Mouse (Mus musculus) heart, adult 11 months (tissue): Measurements from ENCODE around the gene Xrcc3.

Experiments
- DNase-seq: peaks from one replicate; pipeline ENCODE4 v3.0.0; 2022

The Xrcc3 gene

DNA sequence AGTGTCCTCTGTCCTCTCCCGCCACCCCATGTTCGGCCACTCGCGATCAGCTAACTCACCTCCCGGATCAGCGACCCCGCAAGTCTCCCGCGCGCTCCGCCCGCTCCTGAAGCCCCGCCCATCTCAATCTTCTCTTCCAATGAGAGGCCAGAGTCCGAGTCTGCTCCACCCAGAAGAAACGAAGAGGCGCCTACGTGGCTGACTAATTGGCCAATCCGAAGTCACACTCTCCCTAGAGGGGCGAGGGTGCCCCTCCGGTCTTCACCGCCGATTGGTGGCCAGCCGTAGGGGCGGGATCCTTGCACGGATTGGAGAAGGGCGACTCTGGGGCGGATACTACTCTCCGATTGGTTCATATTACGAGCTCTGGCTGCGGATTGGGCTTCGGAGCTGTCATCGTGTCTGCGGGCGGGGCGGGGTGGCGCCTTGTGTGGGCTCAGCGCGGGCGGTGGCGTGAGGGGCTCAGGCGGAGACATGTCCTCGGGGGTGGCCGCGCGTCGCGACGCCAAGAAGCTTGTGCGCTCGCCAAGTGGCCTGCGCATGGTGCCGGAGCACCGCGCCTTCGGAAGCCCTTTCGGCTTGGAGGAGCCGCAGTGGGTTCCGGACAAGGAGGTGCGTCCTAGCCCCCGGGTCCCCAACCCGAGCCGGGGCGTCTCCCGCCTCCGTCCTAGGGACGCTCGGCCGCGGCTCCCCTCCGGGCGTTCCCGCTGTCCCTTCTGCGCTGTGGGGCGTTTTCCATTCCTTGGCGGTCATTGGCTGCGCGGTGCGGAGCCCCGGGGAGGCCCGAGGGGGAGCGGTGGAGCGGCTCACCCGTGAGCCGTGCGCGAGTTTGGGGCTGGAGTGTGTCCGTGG is at the start of gene Xrcc3, which contains the start of gene Zfyve21:
Xrcc3 (minus strand) TSS at position 108 of the 852 bp plus-strand sequence.
Zfyve21 (plus strand) TSS at position 405 of the 852 bp plus-strand sequence.
- peak; percentile 100 for DNase-seq

DNA sequence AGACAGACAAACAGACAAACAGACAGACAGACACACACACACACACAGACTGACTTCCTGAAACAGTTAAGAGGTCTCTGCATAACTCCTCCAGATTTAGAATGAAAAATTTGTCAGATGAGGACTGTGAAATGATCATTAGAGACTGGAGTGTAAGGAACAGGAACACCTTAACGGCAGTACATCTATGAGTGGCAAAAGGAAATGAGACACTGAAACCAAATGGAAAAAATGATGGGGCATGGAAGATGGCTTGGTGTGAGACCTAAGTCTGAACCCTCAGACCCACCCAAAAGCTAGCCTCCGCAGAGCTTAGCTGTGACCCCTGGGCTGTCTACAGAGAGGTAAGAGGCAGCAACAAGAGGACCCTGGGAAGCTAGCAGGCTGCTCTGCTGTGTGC is 41.8 kb upstream of the Xrcc3 start:
- DNase-seq, result no peak

GRCm38 (mm10) chr12:111853546-111853945 is 39.9 kb upstream of the Xrcc3 start:
- DNase-seq, result no peak

DNA sequence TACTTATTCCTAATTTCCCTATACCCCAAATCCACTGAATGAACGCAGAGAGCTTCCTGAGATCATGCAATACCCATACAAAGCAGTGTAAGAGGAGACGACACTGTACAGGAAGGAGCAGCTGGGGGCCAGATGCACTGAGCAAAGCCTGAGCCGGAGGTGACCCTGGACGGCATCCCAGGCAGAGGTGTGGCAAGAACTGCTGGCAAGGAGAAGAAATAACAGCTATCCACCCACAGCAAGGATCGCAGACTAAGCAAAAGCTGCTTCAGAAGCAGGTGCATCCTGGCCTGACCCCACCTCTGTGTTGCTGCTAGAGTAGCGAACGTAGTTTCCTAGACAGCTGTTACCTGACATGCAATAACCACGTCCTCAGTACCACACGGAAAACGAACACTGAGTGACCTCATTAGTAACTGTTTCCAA is 39.4 kb upstream of the Xrcc3 start:
- DNase-seq, result peak; percentile 97

- DNase-seq, result no peak
These were observed 38.1 kb upstream of the Xrcc3 start for GRCm38 (mm10) chr12:111851745-111852144.

GRCm38 (mm10) chr12:111851235-111851634 is 37.6 kb upstream of the Xrcc3 start:
- DNase-seq, result no peak

GRCm38 (mm10) chr12:111848300-111848798 is 34.7 kb upstream of the Xrcc3 start:
- DNase-seq, result peak; percentile 93

GRCm38 (mm10) chr12:111846815-111847214 is 33.1 kb upstream of the Xrcc3 start:
- no peak for DNase-seq

DNA sequence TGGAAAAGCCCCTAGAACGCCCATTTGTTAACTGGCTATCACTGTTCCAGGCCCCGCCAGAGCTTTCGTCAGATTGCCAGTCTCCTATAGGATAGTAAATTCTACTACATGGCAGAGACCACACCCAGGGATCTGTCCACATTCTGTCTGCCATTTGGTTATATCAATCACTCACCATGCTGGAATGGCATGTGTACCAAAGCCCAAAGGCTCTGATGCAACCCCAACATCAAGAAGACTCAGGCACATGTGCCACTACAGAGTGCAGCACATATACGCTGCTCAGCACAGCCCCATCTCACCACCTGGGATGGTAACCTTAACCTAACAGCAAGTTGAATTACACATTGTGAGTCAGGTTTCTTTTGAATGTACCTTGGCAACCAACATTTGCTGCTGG is 32.3 kb upstream of the Xrcc3 start:
- DNase-seq, result no peak

- no peak for DNase-seq
These were observed 29.8 kb upstream of the Xrcc3 start for GRCm38 (mm10) chr12:111843470-111843869.

DNA sequence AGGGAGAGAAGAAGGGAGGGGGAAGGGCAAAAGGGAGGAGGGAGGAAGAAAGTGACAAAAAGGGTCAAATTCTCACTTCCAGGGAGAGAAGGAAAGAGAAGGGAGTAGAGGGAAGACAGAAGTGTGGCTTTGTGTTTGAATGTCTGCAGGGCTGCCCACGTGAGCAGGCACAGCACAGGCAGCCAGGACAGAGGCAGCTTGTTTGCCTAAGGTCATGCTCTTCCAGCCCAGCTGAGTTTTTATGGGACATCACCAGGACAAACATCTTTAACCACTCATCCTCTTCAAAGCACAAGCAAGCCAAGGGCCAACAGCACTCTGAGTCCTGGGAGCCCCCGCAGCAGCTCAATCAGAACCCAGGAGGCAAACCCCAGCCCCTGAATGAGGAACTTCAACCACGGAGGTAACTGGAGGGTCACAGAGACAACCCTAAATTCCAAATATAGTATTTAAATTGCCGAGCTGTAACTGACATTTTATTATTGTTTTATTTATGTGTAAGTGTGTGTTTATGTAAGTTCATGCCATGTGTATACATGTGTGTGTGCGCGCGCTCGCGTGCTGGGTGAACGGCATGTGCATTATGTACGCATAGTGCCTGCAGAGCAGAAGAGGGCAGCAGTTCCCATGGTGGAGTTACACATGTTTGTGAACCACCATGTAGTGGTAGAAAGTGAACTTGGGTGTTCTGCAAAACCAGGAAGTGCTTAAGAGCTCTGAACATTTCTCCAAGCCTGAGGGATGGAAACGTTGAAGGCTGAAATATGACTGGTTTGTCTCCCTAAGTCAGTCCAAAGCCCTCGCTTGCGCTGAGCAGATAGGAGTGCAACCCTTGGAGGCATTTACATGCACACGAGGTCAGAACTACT is 29.1 kb upstream of the Xrcc3 start:
- peak; percentile 84 for DNase-seq

GRCm38 (mm10) chr12:111833457-111833856 is 19.8 kb upstream of the Xrcc3 start:
- DNase-seq, result peak; percentile 84

GRCm38 (mm10) chr12:111832643-111833042 is 19.0 kb upstream of the Xrcc3 start:
- DNase-seq, result no peak

GRCm38 (mm10) chr12:111830375-111830774 is 16.7 kb upstream of the Xrcc3 start:
- peak; percentile 86 for DNase-seq

GRCm38 (mm10) chr12:111829954-111830353 is 16.3 kb upstream of the Xrcc3 start:
- peak; percentile 86 for DNase-seq

DNA sequence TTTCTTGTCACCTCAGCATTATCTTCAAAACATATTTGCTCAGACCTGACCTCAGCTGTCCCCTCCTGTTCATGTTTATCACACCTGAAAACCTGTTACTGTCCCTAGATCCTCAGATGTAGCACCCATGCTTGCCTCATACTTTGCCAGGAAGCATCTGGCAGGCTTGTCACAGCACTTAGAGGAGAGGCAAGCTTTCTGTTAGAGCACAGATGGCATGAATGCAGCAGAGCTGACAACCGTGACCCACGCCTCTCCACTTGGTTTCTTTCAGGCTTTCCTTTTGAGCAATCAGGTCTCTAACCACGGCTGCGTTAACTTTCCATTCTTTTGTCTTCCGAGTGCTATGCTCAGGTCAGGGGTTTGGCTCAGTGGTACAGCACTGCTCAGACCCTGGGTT is 15.8 kb upstream of the Xrcc3 start:
- DNase-seq, result no peak

DNA sequence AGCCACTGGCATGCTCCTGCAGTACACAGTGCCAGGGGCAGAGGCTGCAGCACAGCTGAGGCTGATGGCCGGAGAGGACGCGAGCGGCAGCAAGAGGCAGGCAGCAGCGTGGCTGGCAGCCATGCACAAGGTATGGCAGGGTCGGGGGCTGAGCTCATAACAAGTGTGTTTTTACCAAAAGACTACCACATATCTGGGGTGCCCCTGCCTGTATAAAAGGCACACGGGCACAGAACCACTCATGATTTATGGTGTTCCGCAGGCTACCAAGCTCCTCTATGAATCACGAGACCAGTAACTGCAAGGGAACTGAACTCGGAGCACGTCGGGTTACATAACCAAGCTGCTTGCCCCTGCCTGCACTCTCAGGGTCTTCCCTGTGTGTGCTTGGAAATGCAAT is 13.9 kb upstream of the Xrcc3 start:
- peak; percentile 83 for DNase-seq

DNA sequence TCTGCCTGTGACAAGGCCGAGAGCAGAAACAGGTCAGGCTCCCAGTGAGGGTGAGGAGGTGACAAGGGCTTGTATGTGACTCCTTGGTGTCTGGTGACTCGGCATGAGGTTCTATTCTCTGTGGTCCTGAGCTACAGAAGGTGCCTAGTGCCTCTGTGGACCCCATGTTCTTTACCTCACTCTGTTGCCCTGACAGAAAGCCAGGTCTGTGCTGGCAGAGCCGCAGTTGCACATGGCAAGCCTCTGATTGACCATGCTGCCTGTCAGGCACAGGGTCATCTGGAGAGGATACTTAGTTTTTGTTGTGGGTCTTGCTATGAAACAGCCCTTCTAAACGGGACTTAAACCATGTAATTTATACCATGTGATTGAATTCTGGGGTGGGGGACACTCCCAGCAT is 8.3 kb upstream of the Xrcc3 start:
- no peak for DNase-seq

DNA sequence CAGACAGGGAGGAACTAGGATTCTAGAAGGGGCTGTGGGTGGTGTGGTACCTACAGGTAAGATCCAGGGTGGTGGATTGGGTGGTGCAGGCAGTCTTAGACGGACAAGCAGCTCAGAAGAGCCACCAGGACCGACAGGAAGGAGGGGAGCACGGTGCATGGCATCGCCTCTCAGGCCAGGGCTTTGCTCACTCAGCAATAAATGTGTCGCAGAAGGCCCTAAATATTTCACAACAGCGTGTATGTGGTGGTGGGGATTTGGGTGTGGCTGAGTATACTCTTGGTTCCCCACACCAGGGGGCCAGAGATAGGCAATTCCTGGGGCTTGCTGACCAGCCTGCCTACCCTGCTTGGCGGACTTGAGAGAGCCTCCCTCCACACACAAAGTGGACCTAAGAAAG is 7.0 kb upstream of the Xrcc3 start:
- DNase-seq, result peak; percentile 90

- peak; percentile 95 for DNase-seq
These were observed 6.3 kb upstream of the Xrcc3 start for GRCm38 (mm10) chr12:111819936-111820335.

GRCm38 (mm10) chr12:111817991-111818390 is 4.3 kb upstream of the Xrcc3 start:
- DNase-seq, result no peak

DNA sequence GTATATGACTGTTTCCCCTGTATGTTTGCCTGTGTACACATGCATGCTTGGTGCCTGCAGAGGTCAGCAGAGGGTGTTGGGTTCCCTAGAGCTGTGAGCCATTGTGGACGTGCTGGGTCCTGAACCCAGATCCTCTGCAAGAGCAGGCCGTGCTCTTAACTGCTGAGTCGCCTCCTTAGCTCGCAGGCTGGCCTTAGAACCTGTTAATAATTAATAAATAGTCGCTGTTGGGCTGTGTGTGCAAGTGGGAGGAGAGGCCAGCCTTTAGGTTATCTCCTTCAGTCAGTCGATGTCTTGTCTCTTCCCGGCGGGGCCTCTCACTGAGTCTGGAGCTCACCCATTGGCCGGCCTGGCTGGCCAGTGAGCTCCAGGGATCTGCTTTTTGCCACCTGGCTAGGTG is 3.3 kb upstream of the Xrcc3 start:
- peak; percentile 89 for DNase-seq

GRCm38 (mm10) chr12:111816528-111816927 is 2.9 kb upstream of the Xrcc3 start:
- peak; percentile 95 for DNase-seq
